Mouse (Mus musculus) ES-E14 (cell line): ENCODE data around the gene Dok5.

Experiments used
- CHD2 ChIP-seq: IDR thresholded peaks from 2 replicates; pipeline ENCODE4 v1.6.1; 2014; ENCODE audit warnings: mild to moderate bottlenecking, low read depth, low read length, inconsistent platforms
- ZC3H11A ChIP-seq: IDR thresholded peaks from 2 replicates; pipeline ENCODE4 v1.6.1; 2012; ENCODE audit warnings: low read depth, mild to moderate bottlenecking, inconsistent platforms, low read length, borderline replicate concordance

DNA sequence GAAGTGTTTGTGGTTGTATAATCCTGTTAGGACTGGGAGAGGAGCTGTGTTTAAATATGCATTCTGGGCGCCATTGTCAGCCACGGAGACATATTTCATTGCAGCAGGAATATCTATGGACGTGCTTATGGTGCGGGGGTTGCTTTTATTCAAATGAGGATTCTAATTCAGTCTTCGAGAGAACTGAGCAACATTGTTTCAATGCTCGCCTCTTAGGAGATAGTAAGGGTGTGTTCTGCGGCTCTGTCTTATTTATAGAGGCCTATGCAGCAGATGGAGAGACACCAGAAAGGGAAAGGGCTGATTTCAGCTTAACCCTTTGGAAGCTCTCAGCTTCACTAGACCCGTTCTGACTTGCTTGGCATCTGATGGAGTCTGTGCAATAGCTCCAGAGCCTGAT, 35.6 kb downstream of the Dok5 start:
- TF ChIP-seq ZC3H11A (no peak), CHD2 (no peak)
